Mouse (Mus musculus): Measurements from ENCODE around the gene Ercc8. TPM values are rescaled to one million over a fixed set of nuclear protein-coding genes. Genes with fewer than 3 reads are reported as not detected.

Gene Ercc8
- polyA plus RNA-seq, 1 experiment from 2014 or later = 32.2 TPM

GRCm38 (mm10) chr13:108215231-108215780, 56.8 kb downstream of the Ercc8 start:
- Histone ChIP-seq H3K4me2 (ENCODE audit: low read length) (peak overlapping the region; percentile 100), H3K9ac (replicated peaks; ENCODE audit: low read length) (peak overlapping the region; percentile 59; the same call in 1 of the 2 replicates), H3K9me3 (ENCODE audit: control insufficient read depth, low read length) (no peaks in the 10 kb centered on the region), H3K27me3 (ENCODE audit: control insufficient read depth, insufficient read depth, low read length) (peaks cover 21% of the 10 kb centered on the region), H3K4me3 (replicated peaks; ENCODE audit: low read depth, low read length) (peak overlapping the region; percentile 77), H3K36me3 (ENCODE audit: control insufficient read depth, insufficient read depth, low read length) (no peaks in the 10 kb centered on the region), H3K4me1 (ENCODE audit: control insufficient read depth, insufficient read depth, low read length) (peaks cover 6% of the 10 kb centered on the region; the same call in 1 of the 2 replicates), H3K27ac (replicated peaks; ENCODE audit: low read depth, low read length) (no peak overlapping the region)
- WGBS = 2% methylated on average over 12 of the region's 12 CpGs
- peak; percentile 39 for DNase-seq
- ATAC-seq (ENCODE audit: low FRiP score, low TSS enrichment) = no peak

- Histone ChIP-seq H3K27me3 (ENCODE audit: control insufficient read depth, insufficient read depth, low read length) (peaks cover 14% of the 10 kb centered on the region), H3K36me3 (ENCODE audit: control insufficient read depth, insufficient read depth, low read length) (no peaks in the 10 kb centered on the region), H3K9ac (replicated peaks; ENCODE audit: low read length) (no peak overlapping the region), H3K4me1 (ENCODE audit: control insufficient read depth, insufficient read depth, low read length) (peaks cover 5% of the 10 kb centered on the region; the same call in 1 of the 2 replicates), H3K9me3 (ENCODE audit: control insufficient read depth, low read length) (no peaks in the 10 kb centered on the region), H3K4me3 (replicated peaks; ENCODE audit: low read depth, low read length) (no peak overlapping the region), H3K27ac (replicated peaks; ENCODE audit: low read depth, low read length) (no peak overlapping the region), H3K4me2 (ENCODE audit: low read length) (no peak overlapping the region)
- DNase-seq (no peak), ATAC-seq (ENCODE audit: low FRiP score, low TSS enrichment) (no peak)
- 54% methylated on average over 7 of the region's 7 CpGs for WGBS
These were observed 61.2 kb downstream of the Ercc8 start for GRCm38 (mm10) chr13:108219773-108220172.

- Histone ChIP-seq H3K36me3 (ENCODE audit: control insufficient read depth, insufficient read depth, low read length) (no peaks in the 10 kb centered on the region), H3K27me3 (ENCODE audit: control insufficient read depth, insufficient read depth, low read length) (no peaks in the 10 kb centered on the region), H3K4me1 (ENCODE audit: control insufficient read depth, insufficient read depth, low read length) (no peaks in the 10 kb centered on the region), H3K9ac (replicated peaks; ENCODE audit: low read length) (no peak overlapping the region), H3K4me3 (replicated peaks; ENCODE audit: low read depth, low read length) (no peak overlapping the region), H3K9me3 (ENCODE audit: control insufficient read depth, low read length) (no peaks in the 10 kb centered on the region), H3K4me2 (ENCODE audit: low read length) (no peak overlapping the region), H3K27ac (replicated peaks; ENCODE audit: low read depth, low read length) (no peak overlapping the region)
- 83% methylated on average over 3 of the region's 3 CpGs for WGBS
- DNase-seq (no peak), ATAC-seq (ENCODE audit: low FRiP score, low TSS enrichment) (no peak)
These were observed 70.7 kb downstream of the Ercc8 start for GRCm38 (mm10) chr13:108229191-108229590.

GRCm38 (mm10) chr13:108229634-108230330, 71.3 kb downstream of the Ercc8 start:
- Histone ChIP-seq H3K36me3 (ENCODE audit: control insufficient read depth, insufficient read depth, low read length) (no peaks in the 10 kb centered on the region), H3K9me3 (ENCODE audit: control insufficient read depth, low read length) (no peaks in the 10 kb centered on the region), H3K4me2 (ENCODE audit: low read length) (no peak overlapping the region), H3K27ac (replicated peaks; ENCODE audit: low read depth, low read length) (no peak overlapping the region), H3K4me1 (ENCODE audit: control insufficient read depth, insufficient read depth, low read length) (no peaks in the 10 kb centered on the region), H3K27me3 (ENCODE audit: control insufficient read depth, insufficient read depth, low read length) (no peaks in the 10 kb centered on the region), H3K4me3 (replicated peaks; ENCODE audit: low read depth, low read length) (no peak overlapping the region), H3K9ac (replicated peaks; ENCODE audit: low read length) (no peak overlapping the region)
- ATAC-seq (ENCODE audit: low FRiP score, low TSS enrichment) = no peak
- WGBS = 72% methylated on average over 6 of the region's 6 CpGs
- no peak for DNase-seq

- no peaks in the 10 kb centered on the region for H3K27me3 ChIP-seq (ENCODE audit: control insufficient read depth, insufficient read depth, low read length)
- 84% methylated on average over 4 of the region's 4 CpGs for WGBS
- no peaks in the 10 kb centered on the region for H3K4me1 ChIP-seq (ENCODE audit: control insufficient read depth, insufficient read depth, low read length)
- H3K4me3 ChIP-seq (replicated peaks; ENCODE audit: low read depth, low read length) = no peak overlapping the region
- no peaks in the 10 kb centered on the region for H3K9me3 ChIP-seq (ENCODE audit: control insufficient read depth, low read length)
- ATAC-seq (ENCODE audit: low FRiP score, low TSS enrichment) (no peak), DNase-seq (no peak)
- no peak overlapping the region for H3K9ac ChIP-seq (replicated peaks; ENCODE audit: low read length)
- no peaks in the 10 kb centered on the region for H3K36me3 ChIP-seq (ENCODE audit: control insufficient read depth, insufficient read depth, low read length)
- no peak overlapping the region for H3K4me2 ChIP-seq (ENCODE audit: low read length)
- H3K27ac ChIP-seq (replicated peaks; ENCODE audit: low read depth, low read length) = no peak overlapping the region
These were observed 81.5 kb downstream of the Ercc8 start for GRCm38 (mm10) chr13:108240012-108240411.

GRCm38 (mm10) chr13:108241715-108242114, 83.2 kb downstream of the Ercc8 start:
- Histone ChIP-seq H3K9ac (replicated peaks; ENCODE audit: low read length) (no peak overlapping the region), H3K4me3 (replicated peaks; ENCODE audit: low read depth, low read length) (no peak overlapping the region), H3K9me3 (ENCODE audit: control insufficient read depth, low read length) (no peaks in the 10 kb centered on the region), H3K36me3 (ENCODE audit: control insufficient read depth, insufficient read depth, low read length) (no peaks in the 10 kb centered on the region), H3K4me2 (ENCODE audit: low read length) (no peak overlapping the region), H3K27ac (replicated peaks; ENCODE audit: low read depth, low read length) (no peak overlapping the region), H3K4me1 (ENCODE audit: control insufficient read depth, insufficient read depth, low read length) (no peaks in the 10 kb centered on the region), H3K27me3 (ENCODE audit: control insufficient read depth, insufficient read depth, low read length) (no peaks in the 10 kb centered on the region)
- ATAC-seq (ENCODE audit: low FRiP score, low TSS enrichment) (no peak), DNase-seq (no peak)
- 88% methylated on average over 5 of the region's 5 CpGs for WGBS

Other genes starting within 250 kb of the Ercc8 start
- 34.4 and 37.9 TPM in 2 replicates for gene Smim15, start 114.3 kb upstream of the Ercc8 start, polyA plus RNA-seq (2014; fragmentation: Nextera tagmentation; extraction: Ambion mirVana)
- 64.3 and 77.1 TPM in 2 replicates for gene Ndufaf2, start 108 bp upstream of the Ercc8 start, polyA plus RNA-seq (2014; fragmentation: Nextera tagmentation; extraction: Ambion mirVana)
- 1.1 and 1.5 TPM in 2 replicates for gene Elovl7, start 55.7 kb downstream of the Ercc8 start, polyA plus RNA-seq (2014; fragmentation: Nextera tagmentation; extraction: Ambion mirVana)
- 2.1 and 2.5 TPM in 2 replicates for gene Depdc1b, start 157.6 kb downstream of the Ercc8 start, polyA plus RNA-seq (2014; fragmentation: Nextera tagmentation; extraction: Ambion mirVana)